Mouse (Mus musculus) macrophage (primary cell): ENCODE results near the gene Gimap3. TPM values are rescaled to one million over a fixed set of nuclear protein-coding genes. Genes with fewer than 3 reads are reported as not detected.

Source experiments
- H3K27ac ChIP-seq: fragments of 350-480 bp; formaldehyde crosslinking; 2 replicates; pipeline ENCODE4 v1.9.0; 2021
- H3K36me3 ChIP-seq: fragments of 350-480 bp; formaldehyde crosslinking; 2 replicates; pipeline ENCODE4 v1.9.0; 2021; ENCODE audit errors: inconsistent target
- H3K4me3 ChIP-seq: fragments of 350-480 bp; formaldehyde crosslinking; 2 replicates; pipeline ENCODE4 v1.9.0; 2021; ENCODE audit errors: inconsistent target
- H3K79me2 ChIP-seq: fragments of 350-480 bp; formaldehyde crosslinking; 2 replicates; pipeline ENCODE4 v1.9.0; 2021; ENCODE audit errors: inconsistent target
- WGBS: methylation state at CpG from one replicate; pipeline ENCODE4 v1.1.7; 2026; ENCODE audit warnings: inconsistent platforms; ENCODE audit not compliant: missing documents; 5-methylcytosine and 5-hydroxymethylcytosine counted together
- polyA plus RNA-seq: library from polyadenylated mRNA; stranded (reverse); fragments of 250-400 nt; gene quantifications from 3 replicates; pipeline ENCODE4 v1.2.4, GENCODE M21; 2018; ENCODE audit warnings: inconsistent platforms

Gimap3 gene
- polyA plus RNA-seq, 1 experiment from 2014 or later = 0.32 TPM

- H3K4me3 ChIP-seq = no peak overlapping the region
- H3K36me3 ChIP-seq = no peaks in the 10 kb centered on the region
- WGBS = 97% methylated on average over 10 of the region's 10 CpGs
- no peak overlapping the region for H3K27ac ChIP-seq
- H3K79me2 ChIP-seq = no peaks in the 10 kb centered on the region
Measured at GRCm38 (mm10) chr6:48764496-48764895, 6.2 kb downstream of the Gimap3 start.

GRCm38 (mm10) chr6:48763567-48764270 is 6.9 kb downstream of the Gimap3 start:
- no peak overlapping the region for H3K4me3 ChIP-seq
- no peaks in the 10 kb centered on the region for H3K36me3 ChIP-seq
- H3K79me2 ChIP-seq = no peaks in the 10 kb centered on the region
- WGBS = 73% methylated on average over 7 of the region's 7 CpGs
- H3K27ac ChIP-seq = no peak overlapping the region

- WGBS = 26% methylated on average over 7 of the region's 7 CpGs
- H3K36me3 ChIP-seq = no peaks in the 10 kb centered on the region
- no peaks in the 10 kb centered on the region for H3K79me2 ChIP-seq
- no peak overlapping the region for H3K27ac ChIP-seq
- H3K4me3 ChIP-seq = no peak overlapping the region
Measured at GRCm38 (mm10) chr6:48747091-48747966, 23.3 kb downstream of the Gimap3 start.

GRCm38 (mm10) chr6:48745959-48746889 is 24.4 kb downstream of the Gimap3 start, which contains the start of gene Gimap5:
Gimap5 (plus strand) TSS chr6:48746197.
- H3K36me3 ChIP-seq = no peaks in the 10 kb centered on the region
- 3% methylated on average over 16 of the region's 16 CpGs for WGBS
- H3K79me2 ChIP-seq = no peaks in the 10 kb centered on the region
- H3K27ac ChIP-seq = no peak within 1 kb of the TSS
- no peak within 1 kb of the TSS for H3K4me3 ChIP-seq

GRCm38 (mm10) chr6:48745490-48745889 is 25.2 kb downstream of the Gimap3 start:
- H3K36me3 ChIP-seq = no peaks in the 10 kb centered on the region
- 19% methylated on average over 2 of the region's 2 CpGs for WGBS
- H3K4me3 ChIP-seq = no peak overlapping the region
- H3K27ac ChIP-seq = no peak overlapping the region
- H3K79me2 ChIP-seq = no peaks in the 10 kb centered on the region

GRCm38 (mm10) chr6:48742422-48743351 is 28.0 kb downstream of the Gimap3 start:
- no peaks in the 10 kb centered on the region for H3K36me3 ChIP-seq
- no peak overlapping the region for H3K4me3 ChIP-seq
- H3K79me2 ChIP-seq = no peaks in the 10 kb centered on the region
- WGBS = 86% methylated on average over 47 of the region's 52 CpGs
- no peak overlapping the region for H3K27ac ChIP-seq

GRCm38 (mm10) chr6:48741711-48742206 is 28.9 kb downstream of the Gimap3 start:
- Histone ChIP-seq H3K4me3 (no peak overlapping the region), H3K36me3 (no peaks in the 10 kb centered on the region), H3K79me2 (no peaks in the 10 kb centered on the region), H3K27ac (no peak overlapping the region)
- WGBS = 51% methylated on average over 9 of the region's 9 CpGs

GRCm38 (mm10) chr6:48741273-48741672 is 29.4 kb downstream of the Gimap3 start:
- Histone ChIP-seq H3K4me3 (no peak overlapping the region), H3K27ac (no peak overlapping the region), H3K36me3 (no peaks in the 10 kb centered on the region), H3K79me2 (no peaks in the 10 kb centered on the region)
- 0% methylated on average over 3 of the region's 3 CpGs for WGBS

GRCm38 (mm10) chr6:48740501-48741169 is 30.0 kb downstream of the Gimap3 start:
- Histone ChIP-seq H3K4me3 (no peak overlapping the region), H3K27ac (no peak overlapping the region)

GRCm38 (mm10) chr6:48739780-48740055 is 30.9 kb downstream of the Gimap3 start:
- H3K79me2 ChIP-seq = no peaks in the 10 kb centered on the region
- WGBS = 12% methylated on average over 3 of the region's 3 CpGs
- no peak overlapping the region for H3K4me3 ChIP-seq
- H3K27ac ChIP-seq = no peak overlapping the region
- H3K36me3 ChIP-seq = no peaks in the 10 kb centered on the region

More at GRCm38 (mm10) chr6:48740501-48741169, 30.0 kb downstream of the Gimap3 start:
- Histone ChIP-seq H3K36me3 (no peaks in the 10 kb centered on the region), H3K79me2 (no peaks in the 10 kb centered on the region)
- 19% methylated on average over 3 of the region's 3 CpGs for WGBS

- WGBS = 5% methylated on average over 15 of the region's 15 CpGs
- Histone ChIP-seq H3K36me3 (no peaks in the 10 kb centered on the region), H3K27ac (no peak within 1 kb of the TSS), H3K4me3 (no peak within 1 kb of the TSS), H3K79me2 (no peaks in the 10 kb centered on the region)
Measured at GRCm38 (mm10) chr6:48738961-48739779, 31.5 kb downstream of the Gimap3 start, which contains the start of gene Gimap1. Gimap1 (plus strand) TSS chr6:48739054.

- Histone ChIP-seq H3K79me2 (no peaks in the 10 kb centered on the region), H3K36me3 (no peaks in the 10 kb centered on the region), H3K27ac (no peak overlapping the region), H3K4me3 (no peak overlapping the region)
- 65% methylated on average over 5 of the region's 5 CpGs for WGBS
Measured at GRCm38 (mm10) chr6:48737688-48738087, 33.0 kb downstream of the Gimap3 start.
